Mouse (Mus musculus) midbrain, postnatal 0 days (tissue): ENCODE data around the gene Dynlt1f. TPM values are rescaled to one million over a fixed set of nuclear protein-coding genes. Genes with fewer than 3 reads are reported as not detected.
"Not testable (repeated sequence)": the region's sequence is repeated elsewhere in the genome, so short reads cannot be mapped to it uniquely, and the experiment has no call there.

Experiments
- ATAC-seq: fragments of 200-750 bp; cut with Nextera tagmentation; 2 replicates; pipeline ENCODE4 v1.8.0; 2017; ENCODE audit warnings: moderate number of reproducible peaks, mild to moderate bottlenecking, moderate TSS enrichment, moderate library complexity; ENCODE audit not compliant: low FRiP score
- DNase-seq: peaks from one replicate; pipeline ENCODE4 v3.0.0-alpha.2; 2015; ENCODE audit warnings: low spot score
- H3K27ac ChIP-seq: fragments of 300-500 bp; sonication (generic); 2 replicates; pipeline ENCODE4 v1.5.1; 2014; ENCODE audit warnings: low read depth, mild to moderate bottlenecking, low read length, mixed read lengths
- H3K27me3 ChIP-seq: fragments of 300-500 bp; sonication (generic); 2 replicates; pipeline ENCODE4 v1.6.1; 2014; ENCODE audit warnings: low read length, control low read depth, mixed read lengths; ENCODE audit not compliant: insufficient read depth
- H3K36me3 ChIP-seq: fragments of 300-500 bp; sonication (generic); 2 replicates; pipeline ENCODE4 v1.6.1; 2014; ENCODE audit warnings: low read length, control low read depth, mixed read lengths; ENCODE audit not compliant: insufficient read depth
- H3K4me1 ChIP-seq: fragments of 300-500 bp; sonication (generic); 2 replicates; pipeline ENCODE4 v1.6.1; 2014; ENCODE audit warnings: mild to moderate bottlenecking, control low read depth, antibody characterized with exemption, low read length, mixed read lengths; ENCODE audit not compliant: insufficient read depth
- H3K4me2 ChIP-seq: fragments of 300-500 bp; sonication (generic); 2 replicates; pipeline ENCODE4 v1.6.1; 2014; ENCODE audit warnings: low read depth, mild to moderate bottlenecking, low read length, mixed read lengths; ENCODE audit not compliant: poor library complexity, severe bottlenecking
- H3K4me3 ChIP-seq: fragments of 300-500 bp; sonication (generic); 2 replicates; pipeline ENCODE4 v1.5.1; 2014; ENCODE audit warnings: low read depth, mild to moderate bottlenecking, low read length, moderate library complexity
- H3K9ac ChIP-seq: fragments of 300-500 bp; sonication (generic); replicated peaks from 2 replicates; pipeline ENCODE4 v1.6.1; 2014; ENCODE audit warnings: mild to moderate bottlenecking, low read length, moderate library complexity, mixed read lengths; ENCODE audit not compliant: poor library complexity, severe bottlenecking
- H3K9me3 ChIP-seq: fragments of 300-500 bp; sonication (generic); 2 replicates; pipeline ENCODE4 v1.6.1; 2016; ENCODE audit warnings: low read length, control low read depth
- CTCF ChIP-seq: IDR thresholded peaks from 2 replicates; pipeline ENCODE4 v1.5.1; 2016; ENCODE audit warnings: antibody characterized with exemption, mild to moderate bottlenecking
- WGBS: fragments of 180-500 bp; shearing (Covaris S2); extraction: QIAGEN DNeasy Blood & Tissue Kit; methylation state at CpG from one replicate; pipeline ENCODE4 v1.1.7; 2014; 5-methylcytosine and 5-hydroxymethylcytosine counted together
- polyA plus RNA-seq: library from polyadenylated mRNA; unstranded; fragments of >200 nt; fragmentation: Nextera tagmentation; extraction: Ambion mirVana; gene quantifications from 2 replicates; pipeline ENCODE4 v1.2.1, GENCODE M21; 2015
- total RNA-seq: library from RNA; depleted of rRNA; stranded (reverse); fragments of >200 nt; gene quantifications from 2 replicates; pipeline ENCODE4 v1.2.3, GENCODE M21; 2014

Gene Dynlt1f
- total and polyA plus RNA-seq, 2 experiments from 2014 or later = 140 to 274 TPM

- no peak for ATAC-seq
- H3K9me3 ChIP-seq = no peaks in the 10 kb centered on the region
- no peak for TF ChIP-seq CTCF
Observed at GRCm38 (mm10) chr17:6636861-6637260, 18.8 kb downstream of the Dynlt1f start.

DNA sequence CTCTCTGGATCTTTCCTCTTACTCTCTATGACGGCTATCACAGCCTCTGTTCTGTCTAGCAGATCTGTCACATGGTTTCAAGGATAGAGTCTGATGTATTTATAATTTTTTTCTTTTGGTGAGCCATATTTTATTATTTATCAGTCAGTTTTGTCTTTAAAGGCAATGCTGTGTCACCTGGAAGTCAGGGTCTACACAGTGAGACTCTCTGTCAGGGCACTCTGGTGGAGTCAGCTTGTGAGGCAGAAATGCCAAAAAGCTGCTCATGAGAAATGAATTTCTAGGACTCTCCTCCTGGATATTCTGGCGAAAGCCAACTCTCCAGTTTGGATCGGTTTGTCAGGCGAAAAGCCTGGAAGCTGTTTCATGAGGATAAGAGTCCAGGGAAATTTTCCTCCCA lies 19.9 kb downstream of the Dynlt1f start:
- not testable (repeated sequence) for DNase-seq, H3K4me1 ChIP-seq, H3K4me2 ChIP-seq, ATAC-seq, H3K27me3 ChIP-seq, H3K9ac ChIP-seq, H3K9me3 ChIP-seq, H3K4me3 ChIP-seq, H3K36me3 ChIP-seq, H3K27ac ChIP-seq
- WGBS = 82% methylated on average over 1 of the region's 4 CpGs

More at GRCm38 (mm10) chr17:6636861-6637260, 18.8 kb downstream of the Dynlt1f start:
- Histone ChIP-seq H3K4me2 (no peak overlapping the region), H3K4me1 (no peaks in the 10 kb centered on the region), H3K27me3 (no peaks in the 10 kb centered on the region), H3K4me3 (no peak overlapping the region), H3K9ac (no peak overlapping the region), H3K27ac (no peak overlapping the region), H3K36me3 (no peaks in the 10 kb centered on the region)
- 79% methylated on average over 5 of the region's 5 CpGs for WGBS
- no peak for DNase-seq

DNA sequence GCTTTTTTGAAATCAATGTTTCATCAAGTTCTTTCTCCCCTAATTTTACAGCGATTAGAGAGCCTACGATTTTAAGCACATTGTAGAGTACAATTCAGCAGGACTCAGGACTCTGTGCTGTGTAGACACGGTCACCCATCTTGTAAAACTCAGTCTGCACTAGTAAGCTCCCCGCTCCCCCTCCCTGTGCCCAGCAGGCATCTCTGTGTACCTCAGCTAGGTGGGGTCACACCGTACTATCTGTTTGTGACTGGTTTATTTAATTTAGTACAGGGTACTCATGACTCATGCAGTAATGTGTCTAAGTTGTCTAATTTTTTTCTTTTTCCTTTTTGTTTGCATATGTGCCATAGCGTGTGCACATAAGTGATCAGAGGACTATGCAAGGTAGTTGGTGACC lies 22.9 kb downstream of the Dynlt1f start:
- not testable (repeated sequence) for H3K4me3 ChIP-seq, H3K27ac ChIP-seq, H3K36me3 ChIP-seq, H3K4me1 ChIP-seq, H3K27me3 ChIP-seq, H3K9ac ChIP-seq, ATAC-seq, H3K9me3 ChIP-seq, DNase-seq, H3K4me2 ChIP-seq
- 93% methylated on average over 6 of the region's 6 CpGs for WGBS

DNA sequence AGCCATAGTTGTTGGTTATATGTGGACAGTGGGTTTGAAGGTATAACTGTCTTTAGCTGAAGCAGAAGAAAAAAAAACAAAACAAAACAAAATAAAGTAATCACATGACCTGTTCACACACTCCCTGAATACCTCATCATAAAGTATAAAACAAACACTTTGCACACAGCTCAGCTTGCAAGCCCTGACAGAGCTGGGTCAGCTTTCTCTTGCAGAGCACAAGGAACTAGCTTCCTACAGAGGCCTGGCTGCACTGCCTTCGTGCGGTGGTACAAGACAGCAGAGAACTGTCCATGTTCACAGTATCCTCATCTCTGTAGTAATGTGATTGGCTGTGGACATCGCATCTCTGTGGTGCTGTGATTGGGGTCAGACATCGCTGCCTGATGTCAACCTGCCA lies 25.3 kb downstream of the Dynlt1f start:
- not testable (repeated sequence) for H3K9ac ChIP-seq, DNase-seq, H3K4me1 ChIP-seq, H3K4me3 ChIP-seq, H3K27me3 ChIP-seq, H3K27ac ChIP-seq, H3K4me2 ChIP-seq, ATAC-seq, H3K9me3 ChIP-seq, H3K36me3 ChIP-seq
- WGBS = 90% methylated on average over 4 of the region's 4 CpGs

GRCm38 (mm10) chr17:6624926-6625558 lies 30.7 kb downstream of the Dynlt1f start:
- not testable (repeated sequence) for H3K4me1 ChIP-seq, H3K4me2 ChIP-seq, H3K27ac ChIP-seq, H3K9me3 ChIP-seq, H3K4me3 ChIP-seq, H3K9ac ChIP-seq, ATAC-seq, H3K36me3 ChIP-seq, DNase-seq, H3K27me3 ChIP-seq
- WGBS = 40% methylated on average over 1 of the region's 6 CpGs

DNA sequence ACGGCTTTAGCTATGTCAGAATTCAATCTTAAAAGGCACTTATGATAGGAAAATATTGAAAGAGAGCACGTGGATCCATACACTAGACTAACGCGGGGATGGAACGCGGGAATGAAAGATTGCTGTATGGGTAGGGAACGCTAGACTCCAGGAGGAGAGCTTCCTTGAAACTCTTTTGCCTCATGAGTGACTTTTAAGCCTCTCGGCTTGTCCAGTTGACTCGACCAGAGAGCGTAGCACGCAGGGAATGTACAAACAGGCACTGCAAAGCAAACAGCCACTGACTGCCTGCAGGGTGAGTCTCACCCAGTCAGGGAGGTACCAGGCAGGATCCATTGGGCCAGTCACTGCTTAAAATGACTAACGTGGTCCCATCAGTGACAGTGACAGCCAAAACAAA lies 33.7 kb downstream of the Dynlt1f start:
- not testable (repeated sequence) for H3K27me3 ChIP-seq, H3K27ac ChIP-seq, H3K9ac ChIP-seq, DNase-seq, H3K9me3 ChIP-seq, H3K36me3 ChIP-seq, H3K4me2 ChIP-seq, H3K4me1 ChIP-seq, ATAC-seq, H3K4me3 ChIP-seq
- 90% methylated on average over 11 of the region's 12 CpGs for WGBS

- H3K4me3 ChIP-seq, DNase-seq, H3K4me1 ChIP-seq, H3K9me3 ChIP-seq, ATAC-seq, H3K4me2 ChIP-seq, H3K27me3 ChIP-seq, H3K9ac ChIP-seq, H3K36me3 ChIP-seq, H3K27ac ChIP-seq: not testable (repeated sequence)
- WGBS = 88% methylated on average over 16 of the region's 20 CpGs
Observed at GRCm38 (mm10) chr17:6620730-6621451, 34.8 kb downstream of the Dynlt1f start.

GRCm38 (mm10) chr17:6620035-6620434 lies 35.7 kb downstream of the Dynlt1f start:
- H3K27me3 ChIP-seq, H3K27ac ChIP-seq, H3K4me1 ChIP-seq, ATAC-seq, H3K9me3 ChIP-seq, H3K4me3 ChIP-seq, H3K9ac ChIP-seq, H3K36me3 ChIP-seq, H3K4me2 ChIP-seq, DNase-seq: not testable (repeated sequence)
- 71% methylated on average over 3 of the region's 6 CpGs for WGBS

DNA sequence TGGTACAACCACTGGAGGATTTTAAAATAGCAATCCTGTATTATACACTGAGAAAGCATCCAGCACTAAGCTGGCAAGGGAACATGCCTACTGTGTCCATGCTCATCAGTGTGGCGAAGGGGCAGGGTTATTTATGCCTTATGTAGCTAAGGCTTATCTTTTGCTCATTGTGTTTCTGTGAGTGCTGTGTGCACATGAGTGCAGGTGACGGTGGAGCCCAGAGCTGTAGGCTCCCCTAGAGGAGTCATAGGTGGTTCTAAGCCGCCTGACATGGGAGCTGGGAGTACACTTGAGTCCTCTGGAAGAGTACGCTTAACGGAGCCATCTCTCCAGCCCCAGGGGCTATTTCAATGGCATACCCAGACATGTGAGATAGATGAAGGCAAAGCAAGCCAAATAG lies 36.4 kb downstream of the Dynlt1f start:
- H3K4me3 ChIP-seq, H3K9ac ChIP-seq, ATAC-seq, H3K9me3 ChIP-seq, DNase-seq, H3K4me1 ChIP-seq, H3K36me3 ChIP-seq, H3K27ac ChIP-seq, H3K27me3 ChIP-seq, H3K4me2 ChIP-seq: not testable (repeated sequence)
- WGBS = 84% methylated on average over 5 of the region's 5 CpGs
